Mouse (Mus musculus) urinary bladder, postnatal 14 days (tissue): ENCODE results near the gene Lcn12.

Experiments used
- DNase-seq: peaks from one replicate; pipeline ENCODE4 v3.0.0; 2021; ENCODE audit warnings: low spot score

Gene Lcn12

GRCm38 (mm10) chr2:25460135-25460534 is 33.6 kb downstream of the Lcn12 start:
- DNase-seq, result peak; percentile 36

GRCm38 (mm10) chr2:25458911-25459310 is 34.8 kb downstream of the Lcn12 start:
- peak; percentile 83 for DNase-seq

GRCm38 (mm10) chr2:25457022-25457896 is 36.5 kb downstream of the Lcn12 start:
- DNase-seq, result no peak

GRCm38 (mm10) chr2:25456205-25456953 is 37.3 kb downstream of the Lcn12 start, which contains the start of gene Clic3:
TSS of gene Clic3 (plus strand) at chr2:25456838.
- DNase-seq, result peak; percentile 57

- no peak for DNase-seq
Measured at GRCm38 (mm10) chr2:25452951-25453350, 40.8 kb downstream of the Lcn12 start.

GRCm38 (mm10) chr2:25450853-25451647 is 42.7 kb downstream of the Lcn12 start:
- no peak for DNase-seq

GRCm38 (mm10) chr2:25442682-25443081 is 51.0 kb downstream of the Lcn12 start:
- DNase-seq, result no peak

- DNase-seq, result no peak
Measured at GRCm38 (mm10) chr2:25441067-25441466, 52.6 kb downstream of the Lcn12 start.
